In genomic region chr13:45491991-45492732, GRCm38 (mm10) we compare ENCODE assay signal across 11 mouse cellular contexts. TPM values are rescaled to one million over a fixed set of nuclear protein-coding genes. Genes with fewer than 3 reads are reported as not detected.
DNase-seq lines count a peak whose midpoint lies in the region; ATAC-seq and TF ChIP-seq lines count a peak whose summit lies in the region.
"Had no signal": no experiment of that assay in that cellular context is flagged by ENCODE, and none has a peak within 500 bp of the region (broad histone marks: within the 10 kb centered on the region; RNA-seq: fewer than 3 reads in every experiment).

No protein-coding gene starts in this region.

- H3K4me2 ChIP-seq in liver, postnatal 0 days (ENCODE audit: low read depth, low read length) = no peak overlapping the region
- H3K4me2 ChIP-seq: intestine, embryonic 15.5 days; neural tube, embryonic 15.5 days had no signal

- in situ Hi-C loops in Patski (cut with MboI; ENCODE audit: low pct_unique_long_range_greater_than_20kb) = no loop called here

- H3K4me1 ChIP-seq in ES-Bruce4 (ENCODE audit: control insufficient read depth, insufficient read depth, low read length) = no peaks in the 10 kb centered on the region
- H3K4me1 ChIP-seq in liver, postnatal 0 days (ENCODE audit: insufficient read depth) = no peaks in the 10 kb centered on the region
- H3K4me1 ChIP-seq: intestine, embryonic 15.5 days; neural tube, embryonic 15.5 days had no signal

- TF ChIP-seq POLR2A in ES-Bruce4 (IDR thresholded peaks at IDR 0.05; ENCODE audit: insufficient read depth, low read length) = no peak

- CTCF ChIA-PET in Patski (lab: Charles Lee) = no interaction called here

- no peak for TF ChIP-seq EP300 in ES-Bruce4 (IDR thresholded peaks at IDR 0.05; ENCODE audit: insufficient read depth, low read depth, low read length)
- TF ChIP-seq EP300 in liver, postnatal 0 days (IDR thresholded peaks at IDR 0.05; ENCODE audit: low read depth) = no peak

- H3K27me3 ChIP-seq in ES-Bruce4 (ENCODE audit: control insufficient read depth, insufficient read depth, low read length, poor library complexity, severe bottlenecking) = no peaks in the 10 kb centered on the region
- no peaks in the 10 kb centered on the region for H3K27me3 ChIP-seq in Patski
- H3K27me3 ChIP-seq in liver, postnatal 0 days (ENCODE audit: insufficient read depth, low read length) = peaks cover 3% of the 10 kb centered on the region; the same call in 1 of the 2 replicates
- H3K27me3 ChIP-seq: intestine, embryonic 15.5 days; neural tube, embryonic 15.5 days had no signal

- H3K9me3 ChIP-seq in ES-Bruce4 (replicated peaks; ENCODE audit: control insufficient read depth, insufficient read depth, low read length, poor library complexity, severe bottlenecking) = no peaks in the 10 kb centered on the region
- no peaks in the 10 kb centered on the region for H3K9me3 ChIP-seq in liver, postnatal 0 days (ENCODE audit: low read length)
- H3K9me3 ChIP-seq: intestine, embryonic 15.5 days had no signal

- H3K27ac ChIP-seq in layer of hippocampus, adult 2 months = no peak overlapping the region
- peak overlapping the region; percentile 55; the same call in 1 of the 2 replicates for H3K27ac ChIP-seq in ES-Bruce4 (ENCODE audit: insufficient read depth, low read length)
- no peak overlapping the region for H3K27ac ChIP-seq in liver, postnatal 0 days (ENCODE audit: low read depth)
- H3K27ac ChIP-seq: intestine, embryonic 15.5 days; macrophage; neural tube, embryonic 15.5 days had no signal

- peak; percentile 48 for TF ChIP-seq CTCF in layer of hippocampus, adult 2 months (conservative IDR thresholded peaks at IDR 0.05)
- TF ChIP-seq CTCF in ES-Bruce4 (IDR thresholded peaks at IDR 0.05; ENCODE audit: low read depth, low read length) (no peak), Patski (IDR thresholded peaks at IDR 0.05) (peak; percentile 46)
- peak; percentile 68 for TF ChIP-seq CTCF in liver, postnatal 0 days (IDR thresholded peaks at IDR 0.05; ENCODE audit: low read depth)

- WGBS in liver, postnatal 0 days (ENCODE audit: insufficient replicate concordance) = 78% methylated on average over 8 of the region's 8 CpGs

- H3K4me3 ChIP-seq in layer of hippocampus, adult 2 months = no peak overlapping the region
- H3K4me3 ChIP-seq in ES-Bruce4 (ENCODE audit: low read depth, low read length) = no peak overlapping the region
- no peak overlapping the region for H3K4me3 ChIP-seq in liver, postnatal 0 days (ENCODE audit: low read depth, low read length)
- H3K4me3 ChIP-seq: intestine, embryonic 15.5 days; neural tube, embryonic 15.5 days had no signal

- no peak for DNase-seq in layer of hippocampus, adult 2 months (ENCODE audit: low spot score in 2 of 2)
- no peak for DNase-seq in layer of hippocampus, postnatal 14 days (ENCODE audit: low spot score in 2 of 2)
- no peak for DNase-seq in Patski (ENCODE audit: low read depth, low spot score)
- DNase-seq in liver, postnatal 0 days = no peak
- DNase-seq in right cerebral cortex, postnatal 36 days (ENCODE audit: low spot score in 2 of 2) = no peak
- no peak for DNase-seq in ovary, postnatal 14 days (ENCODE audit: low spot score)
- DNase-seq: cerebellum, adult 18-20 months had no signal

- no peaks in the 10 kb centered on the region for H3K36me3 ChIP-seq in ES-Bruce4 (ENCODE audit: control insufficient read depth, insufficient read depth, low read length, poor library complexity, severe bottlenecking)
- no peaks in the 10 kb centered on the region for H3K36me3 ChIP-seq in liver, postnatal 0 days (replicated peaks; ENCODE audit: insufficient read depth, low read length)
- H3K36me3 ChIP-seq: intestine, embryonic 15.5 days; neural tube, embryonic 15.5 days had no signal

- ATAC-seq in Patski = no peak
- no peak for ATAC-seq in liver, postnatal 0 days
- ATAC-seq: intestine, embryonic 15.5 days had no signal

- POLR2A ChIA-PET in Patski (lab: Charles Lee) = interaction anchor here (0.6 kb wide), 1 partner anchor 1439 kb away, joined by 4 read pairs; no protein-coding TSS in a partner anchor

- no peak overlapping the region for H3K9ac ChIP-seq in ES-Bruce4 (ENCODE audit: low read depth, poor library complexity, severe bottlenecking)
- no peak overlapping the region for H3K9ac ChIP-seq in liver, postnatal 0 days (replicated peaks)
- H3K9ac ChIP-seq: intestine, embryonic 15.5 days; neural tube, embryonic 15.5 days had no signal

RNA-seq across cellular contexts. Expression of gene Gmpr, which starts 15.1 kb away (rescaled TPM):
- total RNA-seq in layer of hippocampus, adult 2 months (2021) = 10 to 100 TPM; 63.7 to 66.9 TPM
- 10 to 100 TPM; 60.1 to 60.7 TPM for total RNA-seq in layer of hippocampus, postnatal 14 days (2021)
- polyA plus RNA-seq in ES-Bruce4 (2011; ENCODE audit: insufficient read depth, insufficient read length, low read depth, missing spikeins) (6.9 and 7.6 TPM in 2 replicates), Patski (2021) (91.3 TPM)
- polyA plus RNA-seq in liver, postnatal 0 days (2015; fragmentation: Nextera tagmentation; extraction: Ambion mirVana) = 63.6 and 75.5 TPM in 2 replicates
